ENCODE assay signal across 8 mouse cellular contexts in genomic region chr12:112589491-112590191, GRCm38 (mm10). TPM values are rescaled to one million over a fixed set of nuclear protein-coding genes. Genes with fewer than 3 reads are reported as not detected.
DNase-seq lines count a peak whose midpoint lies in the region; ATAC-seq and TF ChIP-seq lines count a peak whose summit lies in the region.

No protein-coding gene starts in this region.

- peak overlapping the region; percentile 64 for H3K4me3 ChIP-seq in heart, embryonic 11.5 days (ENCODE audit: low read depth, low read length)
- peak overlapping the region; percentile 78 for H3K4me3 ChIP-seq in C2C12 (ENCODE audit: insufficient read depth, poor library complexity, severe bottlenecking)
- peak overlapping the region; percentile 48; the same call in 1 of the 2 replicates for H3K4me3 ChIP-seq in forebrain, embryonic 11.5 days (ENCODE audit: low read depth, low read length)
- peak overlapping the region; percentile 60 for H3K4me3 ChIP-seq in liver, embryonic 13.5 days (replicated peaks)

- peak overlapping the region; percentile 94 for H3K4me2 ChIP-seq in heart, embryonic 11.5 days
- H3K4me2 ChIP-seq in forebrain, embryonic 11.5 days (ENCODE audit: low read depth, low read length, severe bottlenecking): peak overlapping the region; percentile 91
- H3K4me2 ChIP-seq in liver, embryonic 13.5 days: peak overlapping the region; percentile 76

- peaks cover 60% of the 10 kb centered on the region for H3K79me2 ChIP-seq in C2C12 (ENCODE audit: control insufficient read depth, insufficient read depth)

- H3K36me3 ChIP-seq in heart, embryonic 11.5 days (ENCODE audit: control insufficient read depth, insufficient read depth, low read length): no peaks in the 10 kb centered on the region
- peaks cover 37% of the 10 kb centered on the region for H3K36me3 ChIP-seq in C2C12 (ENCODE audit: control insufficient read depth, insufficient read depth)
- H3K36me3 ChIP-seq in forebrain, embryonic 11.5 days (ENCODE audit: control insufficient read depth, insufficient read depth, low read length): no peaks in the 10 kb centered on the region
- H3K36me3 ChIP-seq in liver, embryonic 13.5 days: no peaks in the 10 kb centered on the region

- no peak for DNase-seq in heart, postnatal 14 days
- no peak for DNase-seq in forebrain, embryonic 11.5 days (ENCODE audit: low spot score)
- DNase-seq in liver, embryonic 13.5 days: no peak
- DNase-seq in left cerebral cortex, postnatal 36 days (ENCODE audit: low spot score in 2 of 2): no peak
- no peak for DNase-seq in left cerebral cortex, adult 11 months (ENCODE audit: low spot score)
- no peak for DNase-seq in cerebellum, postnatal 14 days

- H3K79me3 ChIP-seq in C2C12 (ENCODE audit: low read depth): peaks cover 57% of the 10 kb centered on the region

- ATAC-seq in heart, embryonic 11.5 days (replicated peaks; ENCODE audit: insufficient number of reproducible peaks, low FRiP score, low TSS enrichment): no peak
- no peak for ATAC-seq in forebrain, embryonic 11.5 days (replicated peaks; ENCODE audit: low FRiP score)
- ATAC-seq in liver, embryonic 13.5 days (ENCODE audit: low read depth): no peak

- 50% methylated on average over 8 of the region's 8 CpGs for WGBS in heart, embryonic 11.5 days (ENCODE audit: insufficient replicate concordance)
- 64% methylated on average over 8 of the region's 8 CpGs for WGBS in forebrain, embryonic 11.5 days
- 39% methylated on average over 8 of the region's 8 CpGs for WGBS in liver, embryonic 13.5 days (ENCODE audit: insufficient replicate concordance)

- H3K4me1 ChIP-seq in heart, embryonic 11.5 days (ENCODE audit: control insufficient read depth, insufficient read depth, low read length): peaks cover 43% of the 10 kb centered on the region
- H3K4me1 ChIP-seq in forebrain, embryonic 11.5 days (replicated peaks; ENCODE audit: control insufficient read depth, insufficient read depth, low read length): peaks cover 7% of the 10 kb centered on the region; the same call in 1 of the 2 replicates
- H3K4me1 ChIP-seq in liver, embryonic 13.5 days (replicated peaks): peaks cover 85% of the 10 kb centered on the region

- peak overlapping the region; percentile 86 for H3ac ChIP-seq in C2C12 (ENCODE audit: control insufficient read depth, insufficient read length, low read depth)

- no peak for TF ChIP-seq CTCF in C2C12 (IDR thresholded peaks at IDR 0.05; ENCODE audit: control insufficient read depth, insufficient read depth, insufficient read length)

- H3K9ac ChIP-seq in heart, embryonic 11.5 days (ENCODE audit: low read depth, low read length): peak overlapping the region; percentile 74; the same call in 1 of the 2 replicates
- peak overlapping the region; percentile 55; the same call in 1 of the 2 replicates for H3K9ac ChIP-seq in forebrain, embryonic 11.5 days (ENCODE audit: low read length)
- H3K9ac ChIP-seq in liver, embryonic 13.5 days: peak overlapping the region; percentile 67

- H3K9me3 ChIP-seq in heart, embryonic 11.5 days (replicated peaks; ENCODE audit: control insufficient read depth, low read length): no peaks in the 10 kb centered on the region
- no peaks in the 10 kb centered on the region for H3K9me3 ChIP-seq in forebrain, embryonic 11.5 days (ENCODE audit: control insufficient read depth, low read length)
- H3K9me3 ChIP-seq in liver, embryonic 13.5 days (replicated peaks): no peaks in the 10 kb centered on the region

- H3K27me3 ChIP-seq in heart, embryonic 11.5 days (ENCODE audit: control insufficient read depth, insufficient read depth, low read length): peaks cover 5% of the 10 kb centered on the region; the same call in 1 of the 2 replicates
- no peaks in the 10 kb centered on the region for H3K27me3 ChIP-seq in C2C12 (ENCODE audit: control insufficient read depth, insufficient read depth, insufficient read length)
- H3K27me3 ChIP-seq in forebrain, embryonic 11.5 days (ENCODE audit: control insufficient read depth, insufficient read depth, low read length): peaks cover 26% of the 10 kb centered on the region
- H3K27me3 ChIP-seq in liver, embryonic 13.5 days: peaks cover 31% of the 10 kb centered on the region

- intact Hi-C loops in heart, postnatal 14 days (cut with DNase I): no loop called here
- intact Hi-C loops in left cerebral cortex, postnatal 36 days (cut with DNase I): loop anchor here (5.0 kb wide), 1 partner anchor 37 kb away; no protein-coding TSS in a partner anchor

- H3K27ac ChIP-seq in heart, embryonic 11.5 days (ENCODE audit: low read depth, low read length): no peak overlapping the region
- no peak overlapping the region for H3K27ac ChIP-seq in forebrain, embryonic 11.5 days (ENCODE audit: low read depth, low read length)
- H3K27ac ChIP-seq in liver, embryonic 13.5 days: no peak overlapping the region

TF ChIP-seq in C2C12, 6 proteins besides CTCF, POLR2A, EP300 and RAD21:
- no peak for TF ChIP-seq CEBPB (IDR thresholded peaks at IDR 0.05; ENCODE audit: low read depth)
- TF ChIP-seq MYOD1 (IDR thresholded peaks at IDR 0.05; ENCODE audit: control insufficient read depth, insufficient read length, low read depth): no peak
- TF ChIP-seq FOSL1 (IDR thresholded peaks at IDR 0.05; ENCODE audit: insufficient read depth, low read length, poor library complexity, severe bottlenecking): no peak
- TF ChIP-seq USF1 (IDR thresholded peaks at IDR 0.05; ENCODE audit: low read depth): no peak
- no peak for TF ChIP-seq MAX (IDR thresholded peaks at IDR 0.05)
- TF ChIP-seq MYOG (IDR thresholded peaks at IDR 0.05; ENCODE audit: control insufficient read depth, extremely low read depth, insufficient read length): no peak

RNA-seq across cellular contexts. Expression of gene Inf2, which starts 1.1 kb away (rescaled TPM):
- 3.2 and 3.8 TPM in 2 replicates for polyA plus RNA-seq in heart, embryonic 11.5 days (2014; fragmentation: Nextera tagmentation; extraction: Ambion mirVana)
- total RNA-seq in heart, postnatal 14 days (2021): 10 to 100 TPM; 19.8 to 21.5 TPM
- polyA plus RNA-seq in C2C12 (2012; fragmentation: generic; extraction: Trizol): 118 TPM
- 1.6 and 2.4 TPM in 2 replicates for polyA plus RNA-seq in forebrain, embryonic 11.5 days (2014; fragmentation: Nextera tagmentation; extraction: Ambion mirVana)
- 1.4 and 2.1 TPM in 2 replicates for polyA plus RNA-seq in liver, embryonic 13.5 days (2015; fragmentation: Nextera tagmentation; extraction: Ambion mirVana)
- 100 to 1,000 TPM; 128 to 143 TPM for total RNA-seq in left cerebral cortex, postnatal 36 days (2021)

RNA-seq across cellular contexts. Expression of gene Adssl1, which starts 30.2 kb away (rescaled TPM):
- 73.3 and 75.2 TPM in 2 replicates for polyA plus RNA-seq in heart, embryonic 11.5 days (2014; fragmentation: Nextera tagmentation; extraction: Ambion mirVana)
- 100 to 1,000 TPM; 119 to 129 TPM for total RNA-seq in heart, postnatal 14 days (2021)
- polyA plus RNA-seq in C2C12 (2012; fragmentation: generic; extraction: Trizol): 10.1 TPM
- polyA plus RNA-seq in forebrain, embryonic 11.5 days (2014; fragmentation: Nextera tagmentation; extraction: Ambion mirVana): 1.9 and 2.1 TPM in 2 replicates
- 6.7 and 7.5 TPM in 2 replicates for polyA plus RNA-seq in liver, embryonic 13.5 days (2015; fragmentation: Nextera tagmentation; extraction: Ambion mirVana)
- total RNA-seq in left cerebral cortex, postnatal 36 days (2021): 10 to 100 TPM; 14.3 to 25.8 TPM

RNA-seq across cellular contexts. Expression of gene Siva1, which starts 54.8 kb away (rescaled TPM):
- polyA plus RNA-seq in heart, embryonic 11.5 days (2014; fragmentation: Nextera tagmentation; extraction: Ambion mirVana): 141 and 156 TPM in 2 replicates
- 10 to 100 TPM; 25.4 to 30.9 TPM for total RNA-seq in heart, postnatal 14 days (2021)
- 164 TPM for polyA plus RNA-seq in C2C12 (2012; fragmentation: generic; extraction: Trizol)
- 227 and 257 TPM in 2 replicates for polyA plus RNA-seq in forebrain, embryonic 11.5 days (2014; fragmentation: Nextera tagmentation; extraction: Ambion mirVana)
- polyA plus RNA-seq in liver, embryonic 13.5 days (2015; fragmentation: Nextera tagmentation; extraction: Ambion mirVana): 120 and 148 TPM in 2 replicates
- total RNA-seq in left cerebral cortex, postnatal 36 days (2021): 10 to 100 TPM; 17.8 to 23.0 TPM

Comparison
In these comparisons a context has a peak if more than half of its experiments do, and no peak if none do; other contexts are left out.
1. RNA of gene Inf2, which starts 1.1 kb away (polyA plus RNA-seq): 118 TPM in C2C12 (single experiment); 3.2 to 3.8 TPM in heart, embryonic 11.5 days, 1.4 to 2.1 TPM in liver, embryonic 13.5 days and 1.6 to 2.4 TPM in forebrain, embryonic 11.5 days; every median in the first group is over 10 times any median in the second.
2. Peak in every context shown above with its lines, with median percentiles within 50 percentile points of each other: H3K4me2 ChIP-seq, H3K4me3 ChIP-seq and H3K9ac ChIP-seq.